Mouse (Mus musculus) testis, adult 2 months (tissue): ENCODE results near the gene Fkbp8. TPM values are rescaled to one million over a fixed set of nuclear protein-coding genes. Genes with fewer than 3 reads are reported as not detected.

Experiments used
- H3K27ac ChIP-seq: fragments of 200-500 bp; 2 replicates; pipeline ENCODE4 v1.5.1; 2012; ENCODE audit warnings: low read depth, low read length; ENCODE audit not compliant: control insufficient read depth, insufficient read depth
- H3K27me3 ChIP-seq: fragments of 200-500 bp; 2 replicates; pipeline ENCODE4 v1.6.1; 2012; ENCODE audit warnings: mild to moderate bottlenecking, low read length, moderate library complexity; ENCODE audit not compliant: control insufficient read depth, insufficient read depth
- H3K36me3 ChIP-seq: fragments of 200-500 bp; 2 replicates; pipeline ENCODE4 v1.6.1; 2012; ENCODE audit warnings: mild to moderate bottlenecking, low read length; ENCODE audit not compliant: control insufficient read depth, insufficient read depth
- H3K4me1 ChIP-seq: fragments of 200-500 bp; 2 replicates; pipeline ENCODE4 v1.6.1; 2012; ENCODE audit warnings: low read length; ENCODE audit not compliant: control insufficient read depth, insufficient read depth
- H3K4me3 ChIP-seq: fragments of 200-500 bp; 2 replicates; pipeline ENCODE4 v1.5.1; 2012; ENCODE audit warnings: low read depth, mild to moderate bottlenecking, low read length, moderate library complexity, mixed read lengths; ENCODE audit not compliant: control insufficient read depth
- CTCF ChIP-seq: fragments of 200-500 bp; IDR thresholded peaks from 2 replicates; pipeline ENCODE4 v1.5.1; 2012; ENCODE audit warnings: low read depth, mild to moderate bottlenecking, inconsistent platforms, low read length, moderate library complexity; ENCODE audit not compliant: control insufficient read depth, insufficient read depth, insufficient replicate concordance
- POLR2A ChIP-seq: fragments of 200-500 bp; IDR thresholded peaks from 2 replicates; pipeline ENCODE4 v1.6.1; 2012; ENCODE audit warnings: low read depth, mild to moderate bottlenecking, inconsistent platforms, low read length, moderate library complexity; ENCODE audit not compliant: control insufficient read depth
- polyA plus RNA-seq: library from polyadenylated mRNA; depleted of rRNA; stranded (reverse); fragments of >200 nt; gene quantifications from 2 replicates; pipeline ENCODE4 v1.2.3, GENCODE M21; 2012; rRNA removed

Gene Fkbp8
- 179 and 198 TPM in 2 replicates for polyA plus RNA-seq

DNA sequence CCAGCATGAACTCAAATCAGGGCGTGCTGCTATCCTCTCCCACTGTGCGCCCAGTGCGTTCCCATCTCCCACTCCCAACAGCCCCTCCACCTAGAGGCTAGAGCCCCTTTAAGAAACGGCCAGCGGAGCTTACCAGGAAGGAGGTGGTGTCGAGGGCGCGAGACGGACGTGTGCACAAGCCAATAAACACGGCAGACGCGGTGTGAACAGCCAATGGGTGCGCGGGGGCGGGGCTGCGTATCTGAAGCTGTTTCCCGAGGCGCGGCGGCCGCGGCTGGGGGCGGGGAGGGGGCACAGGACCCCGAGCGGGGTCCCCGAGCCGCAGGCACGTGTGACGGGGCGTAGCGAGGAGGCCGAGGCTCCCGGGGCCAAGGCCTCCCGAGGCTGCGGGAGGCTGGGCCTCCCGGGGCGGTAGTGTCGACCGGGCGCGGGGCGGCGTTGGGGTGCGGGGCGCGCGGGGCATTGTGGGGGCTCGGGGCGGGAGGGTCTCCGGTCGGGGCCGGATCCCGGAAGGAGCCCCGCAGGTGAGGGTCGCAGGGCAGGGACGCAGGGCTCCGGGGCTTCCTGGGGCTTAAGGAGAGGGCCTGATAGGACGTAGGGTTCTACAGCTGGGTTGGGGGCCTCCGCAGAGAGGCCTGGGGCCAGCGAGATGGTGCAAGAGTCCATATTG, at the start of gene Fkbp8, which contains the start of gene Kxd1:
Gene Fkbp8, plus strand, starts transcription at position 213 of the 670 bp plus-strand sequence.
Gene Kxd1, minus strand, starts transcription at position 445 of the 670 bp plus-strand sequence.
- Histone ChIP-seq H3K27ac (peak within 1 kb of the TSS; percentile 91), H3K4me1 (peaks cover 12% of the 10 kb centered on the region), H3K27me3 (no peaks in the 10 kb centered on the region), H3K36me3 (no peaks in the 10 kb centered on the region; the same call in 1 of the 2 replicates), H3K4me3 (peak within 1 kb of the TSS; percentile 92)
- TF ChIP-seq POLR2A, result peak; percentile 59; the same call in 1 of the 2 replicates
- no peak for TF ChIP-seq CTCF

GRCm38 (mm10) chr8:70481908-70482307, 45.6 kb upstream of the Fkbp8 start:
- Histone ChIP-seq H3K4me1 (peaks cover 16% of the 10 kb centered on the region), H3K4me3 (no peak overlapping the region), H3K27ac (no peak overlapping the region), H3K36me3 (no peaks in the 10 kb centered on the region), H3K27me3 (no peaks in the 10 kb centered on the region)
- TF ChIP-seq CTCF (no peak), POLR2A (no peak)

- Histone ChIP-seq H3K27ac (no peak overlapping the region), H3K4me3 (no peak overlapping the region), H3K36me3 (no peaks in the 10 kb centered on the region), H3K4me1 (peaks cover 12% of the 10 kb centered on the region), H3K27me3 (no peaks in the 10 kb centered on the region)
- TF ChIP-seq POLR2A (no peak), CTCF (no peak)
Measured at GRCm38 (mm10) chr8:70482943-70483342, 44.6 kb upstream of the Fkbp8 start.

GRCm38 (mm10) chr8:70486191-70486681, 41.3 kb upstream of the Fkbp8 start:
- TF ChIP-seq CTCF, result no peak
- Histone ChIP-seq H3K4me1 (peaks cover 36% of the 10 kb centered on the region), H3K27me3 (no peaks in the 10 kb centered on the region), H3K36me3 (no peaks in the 10 kb centered on the region), H3K27ac (no peak overlapping the region), H3K4me3 (no peak overlapping the region)

DNA sequence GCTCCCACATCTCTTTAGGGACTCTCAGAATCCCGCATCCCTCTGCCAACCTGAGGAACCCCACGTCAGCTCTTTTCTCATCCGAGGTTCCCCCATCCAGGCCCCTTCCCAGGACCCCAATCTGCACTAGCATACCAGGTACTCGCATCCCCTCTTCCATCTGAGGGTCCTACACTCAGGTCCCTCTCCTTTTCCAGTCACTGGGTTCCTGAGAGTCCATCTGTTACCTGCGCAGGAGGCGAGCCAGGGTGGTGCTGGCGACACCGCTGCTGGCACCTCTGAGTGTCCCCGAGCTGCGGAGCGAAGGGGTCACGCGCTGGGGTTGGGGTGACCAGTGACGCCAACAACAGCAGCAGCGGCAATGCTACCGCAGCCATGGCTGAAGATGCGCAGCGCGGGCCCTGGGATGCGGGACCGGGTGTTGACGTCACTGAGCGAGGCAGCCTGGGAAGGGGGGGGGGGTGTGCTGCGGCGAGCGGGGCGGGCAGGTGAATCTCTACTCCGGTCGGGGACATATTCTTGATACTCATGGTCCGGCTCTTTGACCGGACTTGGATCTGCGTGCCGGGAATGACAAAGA, 40.5 kb upstream of the Fkbp8 start, which contains the start of gene Tmem59l:
Gene Tmem59l, minus strand, starts transcription at position 418 of the 580 bp plus-strand sequence.
- Histone ChIP-seq H3K27ac (peak within 1 kb of the TSS; percentile 86), H3K4me1 (peaks cover 40% of the 10 kb centered on the region)
- TF ChIP-seq POLR2A, result no peak; the same call in 1 of the 2 replicates
- no peak for TF ChIP-seq CTCF

DNA sequence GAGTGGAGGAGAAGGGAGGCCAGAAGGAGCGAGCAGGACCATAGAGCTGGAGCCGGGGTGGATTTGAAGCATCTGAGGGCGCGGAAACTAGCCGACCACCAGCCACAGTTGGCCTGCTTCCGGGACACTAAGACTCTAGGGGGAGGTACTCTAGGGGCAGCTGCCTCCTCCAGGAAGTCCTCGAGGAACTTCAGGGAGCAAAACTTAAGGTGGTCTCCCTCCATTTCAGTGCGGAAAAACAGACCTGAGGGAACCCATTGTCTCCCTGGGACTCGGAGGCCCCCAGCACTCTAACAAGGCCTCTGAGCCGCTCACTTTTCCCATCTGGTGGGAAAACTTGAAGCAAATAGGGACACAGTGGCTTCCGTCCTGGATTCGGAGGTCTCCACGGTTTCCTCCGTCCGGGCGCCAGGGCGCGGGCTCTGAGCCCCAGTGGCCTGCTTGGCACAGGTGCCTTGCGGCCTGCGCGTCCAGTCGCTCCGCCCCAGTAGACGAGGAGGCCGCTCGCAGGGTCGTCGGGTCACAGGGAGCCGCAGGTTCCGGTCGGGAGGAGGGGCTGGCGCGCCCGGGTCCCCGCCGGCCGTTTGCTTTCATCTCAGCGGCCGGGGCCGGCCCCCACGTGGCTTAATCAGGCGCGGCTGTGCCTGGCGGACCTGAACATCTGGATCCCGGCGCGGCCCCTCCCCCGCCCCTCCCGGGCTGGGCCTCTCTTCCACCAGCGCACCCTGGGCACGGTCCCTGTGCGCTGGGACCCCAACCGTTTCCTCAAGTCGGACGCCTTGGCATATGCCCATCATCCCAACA, 39.3 kb upstream of the Fkbp8 start:
- Histone ChIP-seq H3K4me3 (peak overlapping the region; percentile 83), H3K27ac (peak overlapping the region; percentile 86), H3K36me3 (no peaks in the 10 kb centered on the region), H3K4me1 (peaks cover 46% of the 10 kb centered on the region), H3K27me3 (peaks cover 3% of the 10 kb centered on the region)
- TF ChIP-seq CTCF (no peak), POLR2A (no peak; the same call in 1 of the 2 replicates)

More for the DNA sequence above, 40.5 kb upstream of the Fkbp8 start, which contains the start of gene Tmem59l:
- Histone ChIP-seq H3K27me3 (peaks cover 3% of the 10 kb centered on the region), H3K4me3 (peak within 1 kb of the TSS; percentile 83), H3K36me3 (no peaks in the 10 kb centered on the region)

GRCm38 (mm10) chr8:70488931-70489470, 38.5 kb upstream of the Fkbp8 start:
- H3K4me1 ChIP-seq, result peaks cover 51% of the 10 kb centered on the region
- peak overlapping the region; percentile 83 for H3K4me3 ChIP-seq
- no peaks in the 10 kb centered on the region for H3K36me3 ChIP-seq
- peaks cover 3% of the 10 kb centered on the region for H3K27me3 ChIP-seq
- TF ChIP-seq CTCF, result no peak
- no peak; the same call in 1 of the 2 replicates for TF ChIP-seq POLR2A
- H3K27ac ChIP-seq, result peak overlapping the region; percentile 14
